Mouse (Mus musculus): Measurements from ENCODE around the gene Atxn2.

- no peak for TF ChIP-seq CTCF (IDR thresholded peaks at IDR 0.05; ENCODE audit: low read depth)
- peak; percentile 41; the same call in 1 of the 2 replicates for TF ChIP-seq EP300 (IDR thresholded peaks at IDR 0.05; ENCODE audit: low read depth)
Observed at GRCm38 (mm10) chr5:121711174-121711927, at the start of gene Atxn2.

Measured in liver, postnatal 0 days (tissue).